Mouse (Mus musculus) forebrain, postnatal 0 days (tissue): ENCODE measurements at regions not wholly inside any gene's neighbourhood (a gene's known extent, or its start where the extent isn't known, plus 50 kb on each side); places are given as distances from the start of the nearest gene placed in this dataset.
A peak's percentile ranks its signal among the peaks of the same experiment; 100 is the strongest.

Experiments used
- ATAC-seq: fragments of 200-750 bp; cut with Nextera tagmentation; 2 replicates; pipeline ENCODE4 v1.8.0; 2017; ENCODE audit warnings: mild to moderate bottlenecking, moderate library complexity
- DNase-seq: peaks from one replicate; pipeline ENCODE4 v3.0.0-alpha.2; 2015
- H3K27ac ChIP-seq: fragments of 300-500 bp; sonication (generic); 2 replicates; pipeline ENCODE4 v1.5.1; 2014; ENCODE audit warnings: low read depth, mild to moderate bottlenecking, antibody characterized with exemption, low read length, moderate library complexity, mixed read lengths
- H3K27me3 ChIP-seq: fragments of 300-500 bp; sonication (generic); 2 replicates; pipeline ENCODE4 v1.6.1; 2014; ENCODE audit warnings: mild to moderate bottlenecking, low read length, mixed read lengths; ENCODE audit not compliant: insufficient read depth
- H3K36me3 ChIP-seq: fragments of 300-500 bp; sonication (generic); 2 replicates; pipeline ENCODE4 v1.6.1; 2014; ENCODE audit warnings: mild to moderate bottlenecking, moderate library complexity; ENCODE audit not compliant: insufficient read depth
- H3K4me1 ChIP-seq: fragments of 300-500 bp; sonication (generic); 2 replicates; pipeline ENCODE4 v1.6.1; 2014; ENCODE audit warnings: antibody characterized with exemption; ENCODE audit not compliant: insufficient read depth
- H3K4me2 ChIP-seq: fragments of 300-500 bp; sonication (generic); 2 replicates; pipeline ENCODE4 v1.6.1; 2014; ENCODE audit warnings: low read depth, mild to moderate bottlenecking, moderate library complexity
- H3K4me3 ChIP-seq: fragments of 300-500 bp; sonication (generic); 2 replicates; pipeline ENCODE4 v1.5.1; 2014; ENCODE audit warnings: low read depth, low read length, mixed read lengths
- H3K9ac ChIP-seq: fragments of 300-500 bp; sonication (generic); 2 replicates; pipeline ENCODE4 v1.6.1; 2014; ENCODE audit warnings: mild to moderate bottlenecking
- H3K9me3 ChIP-seq: fragments of 300-500 bp; sonication (generic); 2 replicates; pipeline ENCODE4 v1.6.1; 2016; ENCODE audit warnings: low read length
- CTCF ChIP-seq: sonication (generic); IDR thresholded peaks from 2 replicates; pipeline ENCODE4 v1.5.1; 2016; ENCODE audit warnings: antibody characterized with exemption, control low read depth, low read depth
- WGBS: fragments of 180-500 bp; shearing (Covaris S2); extraction: QIAGEN DNeasy Blood & Tissue Kit; methylation state at CpG from one replicate; pipeline ENCODE4 v1.1.7; 2014; 5-methylcytosine and 5-hydroxymethylcytosine counted together

DNA sequence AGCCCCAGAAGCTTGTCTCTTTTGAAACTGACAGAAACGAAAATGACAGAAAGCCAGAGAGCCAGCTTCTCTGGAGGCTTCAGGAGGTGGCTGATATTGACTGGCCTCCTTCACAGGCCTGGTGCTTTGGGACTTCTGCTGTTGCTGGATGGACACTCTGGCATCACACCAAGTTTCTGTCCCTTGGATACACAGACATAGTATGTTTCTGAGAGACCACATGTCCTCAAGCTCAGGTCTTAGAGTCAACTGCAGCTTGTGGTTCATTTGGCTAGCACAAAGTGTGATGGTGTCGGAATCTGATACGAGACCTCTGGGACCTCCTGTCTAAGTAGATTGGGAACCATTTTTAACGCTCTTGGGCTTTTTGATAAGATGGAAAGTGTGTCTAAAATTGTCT, 502.0 kb downstream of the Sqor start:
- ATAC-seq (no peak), DNase-seq (no peak)
- Histone ChIP-seq H3K36me3 (no peaks in the 10 kb centered on the region), H3K4me1 (no peaks in the 10 kb centered on the region), H3K9me3 (no peaks in the 10 kb centered on the region), H3K27ac (no peak overlapping the region), H3K4me3 (no peak overlapping the region), H3K27me3 (no peaks in the 10 kb centered on the region), H3K4me2 (no peak overlapping the region), H3K9ac (no peak overlapping the region)
- TF ChIP-seq CTCF, result no peak
- 86% methylated on average over 4 of the region's 4 CpGs for WGBS

DNA sequence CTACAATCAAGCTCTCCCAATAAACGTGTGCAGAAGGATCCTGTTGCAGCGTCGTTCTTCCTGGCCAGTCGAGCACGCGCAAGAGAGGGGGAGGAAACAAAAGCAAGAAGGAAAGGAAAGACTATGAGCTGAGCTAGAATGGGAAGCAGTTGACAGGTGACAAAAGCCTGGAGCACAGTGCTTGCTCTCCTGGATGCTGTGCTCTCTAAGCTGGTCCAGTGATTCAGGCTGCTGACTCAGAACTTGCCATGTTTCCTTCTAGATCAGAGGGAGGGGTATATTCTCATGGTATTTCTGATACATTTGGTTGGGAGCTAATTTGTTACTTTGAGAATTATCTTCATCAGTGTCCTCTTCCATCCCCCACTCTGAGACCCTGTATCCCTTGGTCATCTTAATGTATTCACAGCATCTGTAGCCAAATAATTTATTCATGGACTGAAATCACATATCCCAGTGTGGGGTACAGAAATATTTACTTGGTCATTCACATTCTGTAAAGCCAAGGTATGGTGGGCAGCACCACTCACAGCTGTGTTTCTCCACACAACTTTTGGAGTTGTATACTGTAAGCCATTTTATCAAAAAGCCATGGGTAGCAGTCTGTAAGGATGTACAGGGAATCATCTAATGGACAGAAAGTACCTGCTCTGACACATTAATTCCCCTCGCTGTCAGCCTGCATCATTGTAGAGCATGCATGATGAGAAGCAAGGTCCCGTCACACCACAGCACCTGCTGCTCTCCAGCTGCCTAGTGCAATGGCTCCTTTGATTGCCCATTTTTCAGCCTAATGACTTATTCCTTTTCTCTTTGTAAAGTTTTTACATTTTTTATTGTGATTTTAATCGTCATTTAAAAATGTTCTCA, 510.1 kb downstream of the Sqor start:
- Histone ChIP-seq H3K27me3 (no peaks in the 10 kb centered on the region), H3K4me1 (peaks cover 7% of the 10 kb centered on the region; the same call in 1 of the 2 replicates), H3K4me2 (no peak overlapping the region), H3K4me3 (no peak overlapping the region), H3K27ac (no peak overlapping the region), H3K36me3 (no peaks in the 10 kb centered on the region), H3K9me3 (no peaks in the 10 kb centered on the region), H3K9ac (no peak overlapping the region)
- no peak for TF ChIP-seq CTCF
- ATAC-seq (no peak; the same call in 1 of the 2 replicates), DNase-seq (no peak)
- 74% methylated on average over 9 of the region's 9 CpGs for WGBS

DNA sequence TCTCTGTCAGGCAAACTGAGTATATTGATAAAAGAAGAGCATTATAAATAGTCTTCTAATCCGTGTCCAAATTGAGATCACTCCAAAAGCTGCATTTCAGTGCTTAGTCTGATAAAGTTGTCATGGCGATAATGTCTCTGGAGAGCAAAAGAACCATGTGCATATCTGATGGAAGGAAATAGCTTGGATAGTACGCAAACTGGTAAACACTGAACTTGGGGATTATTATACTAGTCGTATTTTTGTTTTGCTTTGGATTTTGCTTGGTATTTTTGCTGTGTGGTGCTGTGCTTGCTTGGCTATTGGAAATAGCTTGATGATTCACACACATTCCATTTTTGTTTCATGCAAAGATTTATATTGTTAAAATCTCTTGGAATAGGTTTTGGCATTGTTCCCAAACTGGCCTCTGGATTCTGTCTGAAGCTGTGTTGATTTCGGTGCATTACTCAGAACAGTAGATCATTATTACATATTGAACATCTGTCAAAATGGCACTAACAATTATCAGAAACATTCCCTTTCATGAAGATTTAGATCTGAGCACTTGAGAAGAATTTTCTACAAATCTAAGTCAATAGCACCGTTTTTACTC, 510.8 kb downstream of the Sqor start:
- peak; percentile 26 for DNase-seq
- Histone ChIP-seq H3K4me3 (no peak overlapping the region), H3K9me3 (no peaks in the 10 kb centered on the region), H3K4me2 (no peak overlapping the region), H3K27ac (no peak overlapping the region), H3K4me1 (peaks cover 7% of the 10 kb centered on the region; the same call in 1 of the 2 replicates), H3K9ac (no peak overlapping the region), H3K36me3 (no peaks in the 10 kb centered on the region), H3K27me3 (no peaks in the 10 kb centered on the region)
- peak; percentile 36; the same call in 1 of the 2 replicates for ATAC-seq
- WGBS, result 46% methylated on average over 6 of the region's 6 CpGs
- TF ChIP-seq CTCF, result no peak

DNA sequence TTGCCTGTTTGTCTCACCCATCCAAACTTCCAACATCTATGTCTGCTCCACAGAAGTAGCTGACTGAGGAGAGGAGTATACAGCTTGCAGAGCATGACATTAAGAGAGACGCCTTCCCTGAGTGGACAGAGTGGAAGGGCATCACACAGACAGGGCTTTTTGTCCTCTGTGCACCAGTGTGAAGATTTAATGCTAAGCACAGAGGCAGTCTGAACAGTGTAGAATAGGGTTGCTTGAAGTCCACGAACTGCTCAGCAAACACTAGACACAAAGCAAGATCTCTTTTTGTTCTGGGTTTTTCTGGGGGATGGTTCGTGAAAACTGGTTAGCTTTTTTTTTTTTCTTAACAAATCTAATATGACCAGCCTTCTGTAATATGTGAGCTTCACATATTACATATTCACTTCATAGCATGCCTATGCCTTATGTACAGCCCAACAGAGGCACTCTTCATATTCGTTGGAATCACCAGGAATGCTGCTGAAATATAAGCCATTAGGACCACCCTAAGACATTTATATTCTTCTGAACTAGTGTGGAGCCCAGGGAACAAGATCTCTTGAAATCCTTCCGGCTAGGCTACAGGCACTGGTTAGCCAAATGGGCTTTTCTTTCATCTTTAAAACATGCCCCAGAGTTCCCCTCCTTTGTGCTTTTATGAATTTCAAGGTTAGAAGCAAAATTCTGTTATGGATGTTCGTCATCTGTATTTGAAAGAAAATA, 546.7 kb downstream of the Sqor start:
- H3K9ac ChIP-seq, result no peak overlapping the region
- no peak for TF ChIP-seq CTCF
- H3K4me3 ChIP-seq, result no peak overlapping the region
- H3K4me2 ChIP-seq, result no peak overlapping the region
- H3K9me3 ChIP-seq, result no peaks in the 10 kb centered on the region
- DNase-seq, result no peak
- no peaks in the 10 kb centered on the region for H3K36me3 ChIP-seq
- no peak overlapping the region for H3K27ac ChIP-seq
- ATAC-seq, result peak; percentile 12; the same call in 1 of the 2 replicates
- H3K27me3 ChIP-seq, result no peaks in the 10 kb centered on the region
- 64% methylated on average over 6 of the region's 6 CpGs for WGBS
- no peaks in the 10 kb centered on the region for H3K4me1 ChIP-seq

DNA sequence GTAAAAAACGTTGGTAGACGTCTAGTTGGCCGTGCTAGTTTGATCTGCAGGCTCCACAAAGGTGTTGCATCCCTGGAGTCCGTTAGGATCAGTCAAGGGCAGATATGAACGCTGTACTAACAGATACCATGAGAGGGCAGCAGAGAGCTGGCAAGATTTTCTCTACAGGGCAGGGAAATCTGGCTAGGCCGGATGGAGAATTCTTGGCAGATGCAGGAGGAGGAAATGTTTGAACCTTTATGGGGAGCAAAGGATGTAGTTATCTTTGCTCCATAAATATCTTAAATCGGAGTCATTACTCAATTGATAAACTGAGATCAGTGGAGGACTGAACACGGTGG, 547.2 kb downstream of the Sqor start:
- WGBS, result 14% methylated on average over 8 of the region's 8 CpGs
- H3K4me3 ChIP-seq, result no peak overlapping the region
- ATAC-seq, result peak; percentile 84

DNA sequence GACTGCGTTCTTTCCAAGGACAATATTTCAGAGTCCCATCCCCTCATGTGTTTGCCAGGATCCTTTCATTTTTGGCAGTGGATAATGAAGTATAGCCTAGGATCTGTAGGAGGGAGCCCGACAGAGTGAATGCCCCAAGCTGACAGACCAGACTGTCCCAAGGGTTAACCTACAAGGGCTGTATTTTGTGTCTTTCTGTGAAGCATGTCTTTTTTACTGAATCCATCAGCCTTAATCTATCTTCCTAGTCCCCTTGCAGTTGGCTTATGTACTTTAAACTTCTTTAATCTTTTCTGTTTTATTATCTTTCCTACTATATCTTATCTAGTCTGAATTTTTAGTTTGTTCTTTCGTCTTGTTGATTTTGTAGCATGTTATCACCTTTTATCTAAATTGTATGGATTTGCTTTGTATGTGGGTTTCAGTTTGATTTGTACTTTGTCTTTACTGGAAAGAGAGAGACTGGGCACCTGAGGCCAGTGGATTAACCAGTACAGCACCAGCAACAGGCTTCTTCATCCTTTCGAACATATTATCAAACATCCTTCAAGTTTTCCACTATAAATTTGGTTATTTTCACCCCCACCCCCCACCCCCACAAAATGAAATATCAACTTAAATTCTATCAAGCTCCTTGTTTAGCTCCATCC, 555.5 kb downstream of the Sqor start:
- H3K4me1 ChIP-seq, result 0 out of 2 replicates have a peak, but pooled peaks cover 6% of the 10 kb centered on the region
- no peak overlapping the region for H3K4me3 ChIP-seq
- no peak overlapping the region for H3K9ac ChIP-seq
- no peak for ATAC-seq
- WGBS, result 93% methylated on average over 4 of the region's 4 CpGs
- H3K27me3 ChIP-seq, result no peaks in the 10 kb centered on the region
- no peak overlapping the region for H3K4me2 ChIP-seq
- no peak overlapping the region for H3K27ac ChIP-seq
- no peaks in the 10 kb centered on the region for H3K36me3 ChIP-seq
- no peak for TF ChIP-seq CTCF
- no peak for DNase-seq
- no peaks in the 10 kb centered on the region for H3K9me3 ChIP-seq

More for the DNA sequence above, 547.2 kb downstream of the Sqor start:
- Histone ChIP-seq H3K36me3 (no peaks in the 10 kb centered on the region), H3K4me1 (no peaks in the 10 kb centered on the region), H3K27ac (no peak overlapping the region), H3K4me2 (no peak overlapping the region), H3K9me3 (no peaks in the 10 kb centered on the region), H3K9ac (no peak overlapping the region), H3K27me3 (no peaks in the 10 kb centered on the region)
- TF ChIP-seq CTCF, result peak; percentile 94
- peak; percentile 91 for DNase-seq
